Mouse (Mus musculus) adrenal gland, postnatal 36 days (tissue): ENCODE data around the gene Gm11444. TPM values are rescaled to one million over a fixed set of nuclear protein-coding genes. Genes with fewer than 3 reads are reported as not detected.

ENCODE experiments used
- DNase-seq, 2 experiments: peaks; one replicate each; pipeline ENCODE4 v3.0.0; 2021; ENCODE audit warnings: mixed read lengths in 1 of 2
- total RNA-seq, 2 experiments: library from RNA; stranded (reverse); gene quantifications; 2 replicates each; pipeline ENCODE4 v1.2.3; 2021

Gm11444 gene
- total RNA-seq, 2 experiments from 2014 or later, result not detected

- DNase-seq, result no peak
Measured at GRCm38 (mm10) chr11:85814678-85815077, 35.5 kb downstream of the Gm11444 start.

- no peak for DNase-seq
Measured at GRCm38 (mm10) chr11:85812201-85812966, 37.7 kb downstream of the Gm11444 start.

GRCm38 (mm10) chr11:85811676-85812075 is 38.5 kb downstream of the Gm11444 start:
- DNase-seq, result no peak

GRCm38 (mm10) chr11:85811229-85811628 is 38.9 kb downstream of the Gm11444 start:
- DNase-seq, result no peak

GRCm38 (mm10) chr11:85807353-85807752 is 42.8 kb downstream of the Gm11444 start:
- DNase-seq, result no peak

GRCm38 (mm10) chr11:85805779-85806178 is 44.4 kb downstream of the Gm11444 start:
- no peak for DNase-seq

GRCm38 (mm10) chr11:85804048-85804447 is 46.1 kb downstream of the Gm11444 start:
- no peak for DNase-seq

GRCm38 (mm10) chr11:85800380-85800779 is 49.8 kb downstream of the Gm11444 start:
- no peak for DNase-seq

- no peak for DNase-seq
Measured at GRCm38 (mm10) chr11:85799856-85800255, 50.3 kb downstream of the Gm11444 start.

GRCm38 (mm10) chr11:85799456-85799855 is 50.7 kb downstream of the Gm11444 start:
- DNase-seq, result no peak

Other genes starting within 250 kb of the Gm11444 start
- gene Tbx2, start 17.8 kb downstream of the Gm11444 start, total RNA-seq, result 10 to 100 TPM; 22.3 to 29.0 TPM
- gene Tbx4, start 36.1 kb upstream of the Gm11444 start, total RNA-seq, result not detected